Mouse (Mus musculus) fat pad, adult 2 months (tissue): ENCODE measurements around the gene Scap.
"Not testable (repeated sequence)": the region's sequence is repeated elsewhere in the genome, so short reads cannot be mapped to it uniquely, and the experiment has no call there.

Experiments
- DNase-seq: peaks from one replicate; pipeline ENCODE4 v3.0.0-alpha.2; 2011; ENCODE audit warnings: low read depth, low spot score; ENCODE audit errors: extremely low read depth

Scap gene

DNA sequence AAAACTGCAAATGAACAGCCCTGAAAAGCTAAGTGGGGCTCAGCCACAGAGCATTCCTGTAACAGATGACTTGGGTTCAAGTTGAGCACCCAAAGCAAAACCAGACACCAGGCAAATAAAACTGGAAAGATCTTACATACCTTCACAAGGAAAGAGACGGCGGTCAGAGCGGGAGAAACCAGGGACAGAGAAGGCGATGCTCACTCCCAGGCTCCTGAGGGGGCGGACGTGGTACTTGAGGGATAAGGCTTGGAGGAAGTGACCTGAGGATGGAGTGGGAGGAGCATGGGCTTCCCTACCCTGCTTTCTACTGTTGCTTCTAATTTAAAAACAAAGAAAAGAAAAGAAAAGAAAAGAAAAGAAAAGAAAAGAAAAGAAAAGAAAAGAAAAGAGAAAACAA lies 2.7 kb upstream of the Scap start:
- DNase-seq: no peak

DNA sequence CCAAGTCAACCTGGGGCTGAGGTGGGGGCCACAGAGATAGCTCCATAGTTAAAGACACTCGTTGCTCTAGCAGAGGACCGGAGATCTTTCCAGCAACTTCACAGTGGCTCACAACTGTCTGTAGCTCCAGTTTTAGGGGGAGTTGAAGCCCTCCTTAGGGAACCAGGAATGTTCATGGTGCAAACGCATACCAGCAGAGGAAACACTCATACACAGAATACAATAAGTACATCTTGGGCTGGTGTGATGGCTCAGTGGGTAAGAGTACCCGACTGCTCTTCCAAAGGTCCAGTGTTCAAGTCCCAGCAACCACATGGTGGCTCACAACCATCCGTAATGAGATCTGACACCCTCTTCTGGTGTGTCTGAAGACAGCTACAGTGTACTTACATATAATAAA lies 2.2 kb upstream of the Scap start:
- not testable (repeated sequence) for DNase-seq

DNA sequence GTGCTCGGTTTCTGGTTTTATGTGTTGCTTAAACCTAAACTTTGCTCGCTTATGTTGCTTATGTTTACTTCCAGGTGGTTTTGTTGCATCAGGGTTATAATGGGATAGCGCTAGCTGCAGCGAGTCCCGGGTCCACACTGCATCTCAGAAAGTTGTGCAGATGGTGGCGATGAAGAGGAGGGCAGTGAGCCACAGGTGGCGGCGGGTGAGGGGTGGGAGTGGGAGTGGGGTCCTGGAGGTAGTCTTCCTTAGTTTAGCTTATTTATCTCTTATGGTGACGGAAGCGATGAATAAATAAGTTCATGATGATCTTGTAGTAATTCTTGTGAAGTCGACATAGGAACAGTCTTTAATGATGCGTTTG lies 790 bp downstream of the Scap start:
- DNase-seq: no peak

DNA sequence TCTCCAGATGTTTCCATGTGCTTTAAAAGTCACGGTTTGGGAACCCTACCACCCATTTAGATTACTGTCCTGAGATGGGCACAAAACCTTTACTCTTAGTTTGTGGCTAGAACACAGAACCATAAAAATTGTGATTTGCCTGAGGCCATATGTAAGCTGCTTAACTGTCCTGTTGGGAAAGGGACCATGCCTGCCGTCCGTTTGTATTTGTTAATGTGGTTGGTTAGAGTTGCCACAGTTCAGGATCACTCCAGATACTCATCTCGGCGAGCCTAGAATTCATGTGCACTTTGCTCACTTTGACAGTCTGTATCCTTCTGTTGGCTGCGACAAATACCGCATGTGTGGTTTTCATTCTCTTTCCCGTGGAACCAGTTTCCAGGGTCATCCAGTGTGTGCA lies 1.8 kb downstream of the Scap start:
- peak; percentile 76 for DNase-seq

DNA sequence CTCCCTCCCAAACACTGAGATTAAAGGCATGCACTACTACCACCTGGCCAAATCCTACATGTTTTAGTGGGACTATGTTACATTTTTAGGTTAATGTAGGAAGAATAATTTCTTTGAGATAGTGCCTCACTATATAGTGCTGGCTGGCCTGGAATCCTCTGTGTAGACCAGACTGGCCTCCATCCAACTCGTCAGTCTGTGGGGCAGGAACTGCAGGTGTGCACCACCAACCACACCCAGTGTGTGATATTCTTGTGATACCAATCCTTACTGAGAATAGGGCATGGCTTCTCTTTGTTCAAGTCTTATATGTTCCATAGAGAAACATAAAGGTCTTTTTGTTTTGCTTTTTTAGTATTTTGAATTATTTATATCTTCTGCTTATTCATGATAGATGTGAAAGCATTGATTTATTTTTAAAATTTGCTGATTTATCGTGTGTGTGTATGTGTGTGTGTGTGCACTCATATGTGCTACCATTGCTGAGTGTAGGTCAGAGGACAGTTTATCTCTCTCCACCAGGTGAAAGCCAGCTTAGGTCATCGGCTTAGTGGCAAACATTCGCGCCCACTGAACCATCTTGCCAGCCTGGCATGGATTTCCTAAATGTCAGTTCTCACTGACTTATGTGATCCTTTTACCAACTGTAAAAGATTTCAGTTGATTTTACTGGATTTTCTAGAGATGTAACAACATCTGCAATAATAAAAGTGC lies 7.1 kb downstream of the Scap start:
- no peak for DNase-seq

DNA sequence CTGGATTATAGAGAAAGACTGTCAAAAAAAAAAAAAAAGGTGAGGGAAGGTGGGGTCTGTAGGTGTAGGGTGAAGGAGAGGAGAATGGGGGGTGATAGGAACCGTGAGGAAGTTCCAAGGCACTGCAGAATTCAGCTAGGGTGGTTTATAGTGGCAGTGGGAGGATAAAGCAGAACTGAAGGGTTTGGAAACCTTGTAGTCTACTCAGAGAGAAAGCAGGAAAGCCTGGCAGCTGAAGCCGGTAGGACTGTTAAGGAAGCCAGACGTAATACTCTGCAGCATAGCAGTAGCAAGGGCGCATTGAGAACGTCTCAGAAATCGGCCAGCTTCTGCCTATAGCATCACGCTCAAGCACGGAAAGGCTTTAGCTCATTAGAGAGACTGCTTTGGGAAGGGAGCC lies 8.9 kb downstream of the Scap start:
- no peak for DNase-seq

DNA sequence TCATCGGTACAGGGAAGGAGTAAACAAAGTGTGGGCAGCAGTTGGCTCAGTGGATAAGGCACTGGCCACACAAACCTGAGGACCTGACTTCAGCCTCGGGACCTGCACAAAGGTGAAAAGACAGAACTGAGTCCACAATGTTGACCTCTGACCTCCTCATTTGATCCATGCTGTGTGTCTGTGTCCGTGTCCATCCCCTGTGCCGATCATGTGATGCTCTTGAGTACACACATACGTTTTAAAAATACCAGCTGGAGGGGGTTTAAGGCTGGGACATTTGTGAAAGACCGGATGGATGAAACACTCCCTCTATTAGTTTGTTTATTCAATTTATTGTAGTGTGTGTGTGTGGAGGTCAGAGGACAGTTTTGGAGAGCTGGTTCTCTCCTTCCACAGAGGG lies 10.7 kb downstream of the Scap start:
- no peak for DNase-seq

DNA sequence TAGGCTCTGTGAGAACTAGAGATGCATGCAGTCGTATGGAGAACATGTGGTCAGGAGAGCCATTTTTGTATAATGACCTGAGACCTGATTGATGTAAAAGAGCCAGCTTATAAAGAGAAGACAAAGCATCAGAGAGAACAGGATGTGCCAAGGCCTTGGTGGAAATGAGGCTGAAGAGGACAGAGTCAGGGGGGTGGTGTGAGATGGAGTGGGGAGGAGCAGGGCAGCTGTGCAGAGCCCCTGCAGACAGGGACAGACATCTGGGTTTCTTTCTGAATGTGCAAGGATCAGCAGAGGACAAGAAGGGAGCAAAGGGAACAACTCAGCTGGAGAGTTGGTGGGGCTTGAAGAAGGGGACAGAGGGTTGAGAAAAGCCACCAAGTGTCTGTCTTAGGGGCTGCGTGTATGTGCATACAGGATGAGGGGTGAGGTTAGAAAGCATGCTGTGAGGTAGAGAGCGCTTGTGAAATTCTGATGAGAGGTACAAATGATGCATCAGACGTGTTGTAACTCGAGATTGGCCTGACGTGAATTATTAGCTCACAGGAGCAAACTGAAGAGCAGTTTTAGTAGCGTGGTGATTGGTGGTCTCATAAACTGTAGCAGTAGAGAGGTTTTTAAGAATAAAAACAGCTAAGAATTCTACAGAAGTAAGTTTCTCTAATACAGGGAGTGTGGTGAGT lies 12.1 kb downstream of the Scap start:
- no peak for DNase-seq

DNA sequence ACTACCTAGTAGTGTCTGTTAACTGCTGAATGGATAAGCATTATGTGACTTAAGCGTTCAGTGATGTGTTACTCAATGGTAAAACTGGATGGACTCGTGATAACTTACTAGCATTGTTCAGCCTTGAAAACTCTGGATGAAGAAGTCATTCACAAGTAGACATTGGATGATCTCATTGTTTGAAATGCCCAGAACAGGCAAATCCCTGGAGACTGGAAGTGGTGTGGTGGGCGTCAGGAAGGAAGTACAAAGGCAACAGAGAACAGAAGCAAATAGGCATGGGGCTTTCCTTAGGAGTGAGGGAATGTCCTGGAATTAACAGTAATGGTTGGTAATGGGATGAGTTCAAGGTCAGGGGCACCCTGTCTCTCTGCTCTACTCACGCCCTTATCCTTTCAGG lies 15.8 kb downstream of the Scap start:
- no peak for DNase-seq

DNA sequence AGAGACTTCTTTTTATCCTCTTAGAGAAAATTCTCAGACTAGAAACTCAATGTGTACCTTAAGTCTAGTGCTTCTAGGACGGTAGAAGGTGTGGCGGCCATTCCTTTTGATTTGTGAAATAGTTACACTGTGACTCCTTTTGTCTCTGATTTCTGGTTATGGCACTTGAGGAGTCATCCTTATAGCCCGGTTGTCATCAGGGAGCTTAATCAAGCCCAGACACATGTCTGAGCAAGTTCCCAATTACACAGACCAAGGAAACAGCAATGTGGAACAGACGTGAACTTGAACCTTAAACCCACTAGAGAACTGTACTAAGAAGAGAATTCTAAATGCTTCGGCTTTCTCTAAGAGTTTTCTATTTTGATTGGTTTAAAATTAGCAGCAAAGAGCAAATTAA lies 17.1 kb downstream of the Scap start:
- DNase-seq: peak; percentile 88

DNA sequence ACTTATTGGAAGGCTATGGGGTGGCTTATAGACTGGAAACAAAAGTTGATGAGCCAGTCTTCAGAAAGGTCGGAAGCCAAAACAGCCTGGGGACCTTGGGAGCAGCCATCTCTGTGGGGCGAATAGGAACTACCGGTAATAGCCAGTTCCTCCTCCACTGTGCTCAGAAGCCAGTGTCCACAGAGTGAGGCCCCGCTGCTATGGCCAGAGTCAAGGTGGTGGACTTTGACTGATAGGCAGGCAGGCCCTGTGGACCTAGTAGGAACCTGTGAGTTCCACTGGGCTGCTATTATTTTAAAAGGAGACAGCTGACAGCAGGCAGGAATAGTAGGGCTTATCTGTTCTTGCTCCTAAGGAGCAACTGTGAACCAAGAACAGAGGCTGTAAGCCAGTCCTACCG lies 17.5 kb downstream of the Scap start:
- peak; percentile 58 for DNase-seq

DNA sequence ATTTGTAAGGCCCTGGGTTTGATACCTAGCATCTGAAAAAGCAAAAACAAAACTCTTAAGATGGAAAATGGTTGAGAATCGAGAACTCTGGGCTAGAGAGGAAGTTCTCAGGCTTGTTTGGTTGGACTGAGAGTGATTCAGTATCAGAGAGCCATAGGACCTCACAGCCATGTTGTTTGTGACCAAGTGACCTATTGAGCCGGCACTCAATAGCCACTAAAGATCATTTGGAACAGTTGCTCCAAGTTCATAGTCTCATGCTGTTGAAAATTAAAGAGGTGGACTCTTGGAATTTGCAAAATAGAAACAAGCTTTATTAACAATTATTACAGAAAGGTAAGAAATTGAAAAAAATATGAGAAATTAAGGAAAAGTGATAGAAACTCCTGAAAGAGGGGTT lies 18.3 kb downstream of the Scap start:
- no peak for DNase-seq

DNA sequence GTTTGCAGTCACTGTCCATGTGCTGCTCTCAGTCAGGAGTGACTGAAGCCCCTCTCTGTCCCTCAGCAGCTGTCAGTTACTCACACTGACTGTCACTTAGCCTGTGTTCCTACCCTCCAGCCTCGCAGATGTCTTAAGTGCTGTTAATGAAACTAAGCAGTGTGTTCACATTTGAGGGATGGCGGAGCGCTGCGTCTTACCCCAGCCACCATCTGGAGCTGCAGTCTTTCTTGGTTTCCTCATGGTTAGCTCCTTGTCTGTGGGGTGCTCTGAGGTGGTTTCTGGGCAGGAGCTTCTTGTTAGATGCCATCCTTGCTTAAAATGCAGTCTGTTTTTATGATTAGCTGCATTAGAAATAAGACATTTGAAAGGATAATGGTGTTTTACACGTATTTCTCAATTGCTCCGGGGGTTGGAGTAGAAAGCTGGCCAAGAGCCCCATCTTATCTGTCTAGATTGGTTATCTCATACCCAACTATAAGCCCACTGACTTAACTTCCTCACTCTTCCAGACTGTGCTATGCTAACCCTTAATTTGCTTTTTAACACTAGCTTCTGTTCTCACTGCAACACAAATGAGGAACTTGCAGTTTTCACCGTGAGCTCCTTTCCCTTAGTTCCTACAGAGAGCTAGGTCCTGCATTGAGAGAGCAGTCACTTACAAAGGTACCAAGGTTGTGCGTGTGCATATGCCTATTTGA lies 19.0 kb downstream of the Scap start:
- no peak for DNase-seq

DNA sequence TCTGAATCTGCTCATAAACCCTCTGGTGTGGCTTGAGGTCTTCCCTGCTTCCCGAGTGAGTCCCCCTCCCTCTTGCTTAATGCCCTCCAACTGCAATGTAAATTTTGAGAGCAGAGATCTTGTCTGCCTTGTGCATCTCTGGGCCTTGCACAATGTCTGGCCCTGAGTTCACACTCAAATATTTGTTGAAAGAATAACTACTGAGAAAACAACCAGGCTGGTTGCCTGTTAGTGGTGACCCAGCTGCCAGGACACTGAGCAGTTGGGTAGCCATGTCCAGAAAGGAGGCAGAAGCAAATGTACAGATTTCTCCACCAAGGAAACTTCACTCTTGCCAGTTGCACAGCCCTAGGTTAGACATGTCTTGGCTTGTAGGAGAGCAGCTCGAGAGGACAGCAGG lies 25.3 kb downstream of the Scap start:
- DNase-seq: peak; percentile 71

DNA sequence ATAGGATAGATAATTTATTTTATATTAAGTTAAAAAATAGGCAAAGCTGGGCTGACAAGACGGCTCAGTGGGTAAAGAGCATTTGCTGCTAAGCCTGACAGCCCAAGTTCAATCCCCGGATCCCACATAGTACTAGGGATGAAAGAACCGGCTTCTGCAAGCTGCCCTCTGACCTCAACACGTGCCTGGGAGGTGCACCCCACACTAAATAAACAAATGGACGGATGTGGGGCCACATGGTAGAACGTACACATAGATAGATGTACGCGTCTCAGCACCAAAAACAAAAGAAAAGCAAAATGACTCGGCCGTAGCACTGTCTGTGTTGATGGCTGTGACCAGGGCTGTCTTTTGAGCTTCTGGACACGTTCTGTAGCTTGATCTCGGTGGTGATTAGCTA lies 28.2 kb downstream of the Scap start:
- DNase-seq: no peak

DNA sequence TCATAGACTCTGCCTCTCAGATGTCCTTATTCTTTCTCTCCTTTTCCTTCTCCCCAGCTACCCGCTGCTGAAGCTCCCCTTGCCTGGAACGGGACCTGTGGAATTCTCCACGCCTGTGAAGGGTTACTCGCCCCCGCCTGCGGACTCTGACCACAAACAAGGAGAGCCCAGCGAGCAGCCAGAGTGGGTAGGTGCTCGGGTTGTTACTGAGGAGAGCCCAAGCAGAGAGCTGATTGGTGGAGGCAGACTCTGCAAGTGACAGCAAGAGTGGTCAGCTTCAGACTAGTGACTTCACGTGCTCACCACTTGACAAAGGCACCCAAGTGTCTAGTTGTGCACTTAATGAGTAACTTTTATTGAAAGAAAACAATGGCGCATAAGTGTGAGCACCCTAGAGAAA lies 29.2 kb downstream of the Scap start:
- no peak for DNase-seq

DNA sequence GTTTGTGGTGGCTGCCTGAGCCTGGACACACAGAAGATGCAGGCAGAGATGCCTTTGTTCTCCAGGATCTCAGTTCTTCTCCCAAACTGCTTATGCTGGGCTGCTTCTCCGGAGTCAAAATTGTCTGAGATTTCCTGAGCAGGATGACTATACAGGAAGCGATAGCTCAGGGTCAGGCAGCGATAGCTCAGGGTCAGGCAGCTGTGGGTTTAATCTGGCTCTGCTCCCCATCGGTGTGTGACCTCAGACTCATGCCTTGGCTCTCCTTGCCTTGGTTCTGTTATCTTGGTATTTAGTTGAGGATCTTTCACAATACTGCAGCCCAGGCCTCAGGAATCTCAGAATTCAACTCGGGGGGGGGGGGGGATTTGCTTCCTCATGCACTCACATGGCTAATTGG lies 33.7 kb downstream of the Scap start:
- DNase-seq: no peak

DNA sequence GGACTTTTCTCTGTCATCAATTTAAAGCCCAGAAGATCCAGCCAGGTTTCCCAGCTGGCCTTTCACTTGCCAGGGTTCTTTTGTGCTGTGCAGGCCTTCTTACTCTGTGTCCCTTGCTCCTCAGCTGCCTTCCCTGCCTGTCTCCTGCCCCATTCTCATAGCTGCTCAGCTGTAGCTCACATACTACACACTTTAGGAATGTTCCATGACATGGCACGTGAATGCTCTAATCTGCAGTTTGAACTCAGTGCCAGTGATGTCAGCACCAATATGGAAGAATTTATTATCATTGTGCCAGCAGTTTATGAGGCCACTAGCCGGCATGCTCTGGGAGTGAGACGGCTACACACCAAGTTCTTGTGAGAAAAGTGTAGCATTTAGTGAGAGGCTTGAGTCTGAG lies 36.8 kb downstream of the Scap start:
- DNase-seq: no peak

DNA sequence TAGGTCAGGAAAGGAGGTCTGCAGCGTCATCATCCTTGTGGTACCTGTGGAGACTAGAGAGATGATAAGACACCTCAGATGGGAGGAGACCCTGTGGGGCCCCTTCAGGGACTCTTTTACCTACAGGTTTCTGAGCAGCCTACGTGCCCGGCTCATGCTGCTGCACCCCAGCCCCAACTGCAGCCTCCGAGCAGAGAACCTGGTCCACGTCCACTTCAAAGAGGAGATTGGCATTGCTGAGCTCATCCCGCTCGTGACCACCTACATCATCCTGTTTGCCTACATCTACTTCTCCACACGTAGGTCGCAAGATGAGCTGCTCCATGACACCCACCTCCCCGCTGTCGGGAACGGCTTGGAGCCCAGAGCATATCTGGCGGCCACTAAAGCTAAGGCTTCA lies 40.8 kb downstream of the Scap start:
- no peak for DNase-seq

DNA sequence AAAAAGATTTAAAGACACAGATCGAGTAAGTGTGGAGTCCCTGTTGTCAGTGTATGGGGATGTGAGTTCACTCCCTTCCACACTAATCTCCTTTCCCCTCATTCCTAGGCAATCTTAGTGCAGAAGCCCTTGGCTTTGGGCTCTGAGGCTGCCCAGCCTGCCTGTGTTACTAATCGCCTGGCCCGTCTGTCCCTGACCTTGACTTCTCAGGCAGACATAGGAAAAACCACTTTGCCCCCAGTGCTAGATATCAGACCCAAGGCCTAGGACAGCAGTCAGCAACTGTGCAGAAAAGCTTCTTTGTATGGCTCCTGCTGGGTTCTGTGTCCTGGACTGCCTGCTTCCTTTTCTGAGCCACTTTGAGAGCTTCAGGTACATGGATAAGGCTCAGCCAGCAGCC lies 42.6 kb downstream of the Scap start:
- DNase-seq: no peak

DNA sequence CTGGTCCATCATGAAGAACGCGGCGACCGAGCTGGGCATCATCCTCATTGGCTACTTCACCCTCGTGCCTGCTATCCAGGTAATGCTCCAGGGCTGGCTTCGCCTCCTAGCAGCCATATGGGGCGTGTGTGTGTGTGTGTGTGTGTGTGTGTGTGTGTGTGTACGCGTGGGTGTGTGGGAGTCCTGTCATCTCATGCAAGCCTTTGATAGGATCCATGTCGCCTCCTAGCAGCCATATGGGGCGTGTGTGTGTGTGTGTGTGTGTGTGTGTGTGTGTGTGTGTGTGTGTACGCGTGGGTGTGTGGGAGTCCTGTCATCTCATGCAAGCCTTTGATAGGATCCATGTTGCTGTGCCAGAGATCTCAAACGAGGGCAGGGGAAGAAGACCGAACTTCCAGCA lies 44.6 kb downstream of the Scap start:
- not testable (repeated sequence) for DNase-seq

DNA sequence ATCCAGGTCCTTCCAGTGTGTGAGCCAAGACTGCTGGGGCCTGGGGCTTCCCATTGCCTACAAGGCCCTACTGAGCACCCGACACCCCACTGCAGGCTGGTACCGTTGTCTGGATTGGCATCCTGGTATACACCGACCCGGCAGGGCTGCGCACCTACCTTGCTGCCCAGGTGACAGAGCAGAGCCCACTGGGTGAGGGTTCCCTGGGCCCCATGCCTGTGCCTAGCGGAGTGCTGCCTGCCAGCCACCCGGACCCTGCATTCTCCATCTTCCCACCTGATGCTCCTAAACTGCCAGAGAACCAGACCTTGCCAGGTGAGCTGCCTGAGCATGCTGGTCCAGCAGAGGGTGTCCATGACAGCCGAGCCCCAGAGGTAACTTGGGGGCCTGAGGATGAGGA lies 46.3 kb downstream of the Scap start:
- no peak for DNase-seq
